Mouse (Mus musculus): Measurements from ENCODE around the gene 1700016D06Rik. TPM values are rescaled to one million over a fixed set of nuclear protein-coding genes. Genes with fewer than 3 reads are reported as not detected.
A peak's percentile ranks its signal among the peaks of the same experiment; 100 is the strongest.

The 1700016D06Rik gene
- polyA plus RNA-seq, 1 experiment from 2014 or later, result not detected

DNA sequence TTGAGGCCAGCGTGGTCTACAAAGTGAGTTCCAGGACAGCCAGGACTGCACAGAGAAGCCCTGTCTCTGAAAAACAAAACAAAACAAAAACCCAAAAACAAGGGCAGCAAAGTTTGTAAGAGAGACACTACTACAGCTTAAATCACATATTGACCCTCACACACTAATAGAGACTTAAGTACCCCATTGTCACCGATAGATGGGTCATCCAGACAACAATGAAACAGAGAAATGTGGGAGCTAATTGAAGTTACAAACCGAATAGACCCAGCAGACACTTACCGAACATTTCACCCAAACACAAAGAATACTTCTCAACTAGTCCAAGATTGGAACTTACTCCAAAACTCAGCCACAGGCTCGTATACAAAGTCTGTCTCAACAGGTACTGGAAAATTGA lies 50.8 kb downstream of the 1700016D06Rik start:
- H3K4me1 ChIP-seq, result no peaks in the 10 kb centered on the region
- H3K9me3 ChIP-seq (replicated peaks), result no peaks in the 10 kb centered on the region
- H3K4me2 ChIP-seq, result no peak overlapping the region
- H3K27me3 ChIP-seq, result no peaks in the 10 kb centered on the region
- no peak for ATAC-seq
- WGBS, result 86% methylated on average over 5 of the region's 5 CpGs
- no peak overlapping the region for H3K4me3 ChIP-seq
- no peak overlapping the region for H3K27ac ChIP-seq
- no peaks in the 10 kb centered on the region for H3K36me3 ChIP-seq (ENCODE audit: poor library complexity, severe bottlenecking)
- no peak overlapping the region for H3K9ac ChIP-seq

DNA sequence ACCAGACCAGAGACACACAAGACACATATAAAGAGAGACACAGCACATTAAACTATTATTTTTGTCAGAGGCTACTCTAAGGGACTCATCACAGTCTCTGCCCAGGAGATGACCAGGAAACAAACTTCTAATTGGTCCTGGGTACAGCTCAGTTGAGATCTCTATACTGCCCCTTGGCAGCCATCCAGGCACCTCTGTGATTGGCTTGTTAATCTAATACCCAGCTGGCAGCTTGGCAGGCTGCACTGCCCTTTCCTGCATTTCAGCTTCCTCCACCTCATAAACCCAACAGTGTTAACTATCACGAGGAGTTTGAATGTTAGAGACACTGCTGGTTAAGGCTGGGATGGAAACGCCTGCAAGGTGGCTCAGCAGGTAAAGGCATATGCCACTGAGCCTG lies 57.7 kb downstream of the 1700016D06Rik start:
- 68% methylated on average over 2 of the region's 2 CpGs for WGBS

DNA sequence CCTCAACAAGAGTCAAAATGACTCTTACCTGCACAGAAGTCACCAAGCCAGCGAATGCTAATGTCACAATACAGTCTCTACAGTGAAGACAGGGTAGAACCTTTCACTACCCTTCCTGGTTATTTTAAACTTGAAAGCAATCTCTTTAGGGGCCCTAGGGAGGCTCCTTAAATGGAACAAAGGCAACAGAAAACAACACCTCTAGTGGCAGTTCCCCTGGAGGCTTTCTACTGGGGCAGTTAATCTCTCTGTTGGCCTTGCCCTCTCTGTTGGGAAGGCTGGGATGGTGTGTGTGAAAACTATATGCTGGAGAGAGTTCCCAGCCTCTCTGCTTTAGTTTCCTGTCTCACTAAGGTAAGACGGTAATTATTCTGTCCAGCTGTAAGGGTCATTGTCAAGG lies 60.3 kb downstream of the 1700016D06Rik start:
- no peak for ATAC-seq
- WGBS, result 64% methylated on average over 2 of the region's 2 CpGs
- Histone ChIP-seq H3K4me1 (peaks cover 21% of the 10 kb centered on the region), H3K9ac (no peak overlapping the region), H3K27me3 (no peaks in the 10 kb centered on the region), H3K4me2 (no peak overlapping the region), H3K9me3 (replicated peaks) (no peaks in the 10 kb centered on the region), H3K4me3 (no peak overlapping the region), H3K27ac (no peak overlapping the region), H3K36me3 (ENCODE audit: poor library complexity, severe bottlenecking) (peaks cover 12% of the 10 kb centered on the region)

More for the DNA sequence above, 57.7 kb downstream of the 1700016D06Rik start:
- H3K9me3 ChIP-seq (replicated peaks), result no peaks in the 10 kb centered on the region
- peaks cover 7% of the 10 kb centered on the region; the same call in 1 of the 2 replicates for H3K4me1 ChIP-seq
- no peak overlapping the region for H3K4me2 ChIP-seq
- ATAC-seq, result no peak
- no peak overlapping the region for H3K9ac ChIP-seq
- H3K27me3 ChIP-seq, result no peaks in the 10 kb centered on the region
- H3K4me3 ChIP-seq, result no peak overlapping the region
- H3K36me3 ChIP-seq (ENCODE audit: poor library complexity, severe bottlenecking), result peaks cover 12% of the 10 kb centered on the region
- H3K27ac ChIP-seq, result no peak overlapping the region

DNA sequence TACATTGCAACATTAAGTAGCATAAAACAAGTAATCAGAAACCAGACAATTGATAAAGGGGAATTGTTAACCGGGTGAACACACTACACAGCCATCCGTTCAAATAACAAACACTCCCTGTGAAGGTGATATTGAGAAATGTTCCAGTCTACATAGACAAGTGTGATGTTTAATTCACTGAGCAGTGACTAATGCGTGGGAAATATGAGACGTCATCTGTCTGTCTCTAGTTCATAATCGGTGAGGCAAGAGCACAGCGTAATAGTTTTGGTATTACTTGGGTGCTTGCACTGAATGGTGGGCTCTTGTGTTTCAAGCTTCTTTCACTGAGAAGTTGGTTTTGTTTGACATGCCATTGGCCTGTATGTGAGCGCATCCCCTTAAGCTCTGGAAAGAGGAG lies 63.3 kb downstream of the 1700016D06Rik start:
- Histone ChIP-seq H3K4me1 (peaks cover 32% of the 10 kb centered on the region), H3K9me3 (replicated peaks) (no peaks in the 10 kb centered on the region), H3K36me3 (ENCODE audit: poor library complexity, severe bottlenecking) (peaks cover 13% of the 10 kb centered on the region), H3K4me2 (no peak overlapping the region), H3K9ac (no peak overlapping the region), H3K4me3 (no peak overlapping the region), H3K27me3 (no peaks in the 10 kb centered on the region), H3K27ac (0 out of 2 replicates have a peak overlapping the region, but pooled peaks have one; percentile 99)
- no peak for ATAC-seq
- WGBS, result 92% methylated on average over 7 of the region's 7 CpGs

DNA sequence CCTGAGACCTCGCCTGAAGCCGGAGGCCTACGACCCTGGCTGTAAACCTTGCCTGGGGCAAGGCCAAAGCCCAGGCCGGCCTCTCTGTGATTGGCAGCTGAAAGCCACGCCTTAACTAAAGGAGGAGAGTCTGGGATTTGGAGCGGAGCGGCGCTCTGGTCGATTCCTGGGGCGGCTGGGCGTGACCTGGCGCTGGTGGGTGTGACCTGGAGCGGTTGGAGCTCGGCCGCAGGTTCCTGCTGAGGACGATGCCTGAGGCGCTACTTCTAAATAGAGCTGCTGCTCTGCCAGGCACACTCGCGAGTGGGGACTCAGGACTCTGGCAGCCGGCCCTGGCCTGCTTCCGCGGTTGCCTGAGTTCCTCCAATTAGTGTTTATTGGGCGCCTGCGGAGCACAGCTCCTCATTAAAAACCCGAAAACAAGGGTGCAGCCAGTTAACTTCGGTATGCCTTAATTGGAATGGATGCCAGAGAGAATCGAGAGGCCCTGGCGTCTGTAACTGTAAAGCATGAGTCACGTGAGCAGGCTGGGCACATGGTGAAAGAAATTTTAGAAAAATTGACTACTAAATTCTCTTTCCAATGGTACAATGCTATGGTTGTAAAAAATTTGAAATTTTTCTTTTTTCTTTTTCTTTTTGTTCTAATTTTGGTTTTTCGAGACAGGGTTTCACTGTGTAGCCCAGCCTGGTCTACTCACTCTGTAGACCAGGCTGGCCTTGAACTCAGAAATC lies 64.4 kb downstream of the 1700016D06Rik start:
- Histone ChIP-seq H3K9ac (peak overlapping the region; percentile 96), H3K4me3 (peak overlapping the region; percentile 92), H3K4me2 (peak overlapping the region; percentile 93), H3K27me3 (no peaks in the 10 kb centered on the region), H3K27ac (peak overlapping the region; percentile 99), H3K9me3 (replicated peaks) (no peaks in the 10 kb centered on the region), H3K36me3 (ENCODE audit: poor library complexity, severe bottlenecking) (peaks cover 21% of the 10 kb centered on the region), H3K4me1 (peaks cover 38% of the 10 kb centered on the region)
- peak; percentile 45 for ATAC-seq
- 3% methylated on average over 30 of the region's 30 CpGs for WGBS

DNA sequence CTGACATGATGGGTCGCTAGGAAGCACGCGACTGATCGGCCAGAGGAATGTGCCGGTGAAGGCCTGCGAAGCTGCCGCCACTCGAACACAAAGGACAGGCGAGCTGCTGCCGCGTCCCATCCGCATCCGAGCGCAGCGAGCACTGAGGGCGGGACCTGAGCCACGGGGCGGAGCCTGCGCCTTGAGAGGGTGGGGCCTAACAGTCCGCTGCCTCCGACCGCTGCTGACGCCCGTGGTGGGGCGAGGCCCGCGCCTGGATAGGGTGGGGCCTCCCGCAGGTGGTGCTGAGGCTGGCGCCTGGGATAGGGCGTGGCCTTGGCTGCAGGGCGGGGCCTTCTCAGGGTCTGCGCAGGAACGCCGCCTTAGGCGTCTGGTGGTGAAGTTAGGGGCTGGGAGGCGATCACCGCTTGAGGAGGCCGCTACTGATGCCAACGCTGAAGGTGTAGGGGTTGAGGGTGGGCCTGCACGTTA lies 65.2 kb downstream of the 1700016D06Rik start, which contains the start of gene Ankrd10:
Ankrd10 (minus strand) TSS at position 147 of the 471 bp plus-strand sequence.
- peak within 1 kb of the TSS; percentile 92 for H3K4me3 ChIP-seq
- peak within 1 kb of the TSS; percentile 99 for H3K27ac ChIP-seq
- peaks cover 38% of the 10 kb centered on the region for H3K4me1 ChIP-seq
- H3K27me3 ChIP-seq, result no peaks in the 10 kb centered on the region
- peak within 1 kb of the TSS; percentile 96 for H3K9ac ChIP-seq
- peak within 1 kb of the TSS; percentile 93 for H3K4me2 ChIP-seq
- peaks cover 23% of the 10 kb centered on the region for H3K36me3 ChIP-seq (ENCODE audit: poor library complexity, severe bottlenecking)
- no peaks in the 10 kb centered on the region for H3K9me3 ChIP-seq (replicated peaks)
- peak; percentile 94 for ATAC-seq
- under 1% methylated on average over 40 of the region's 40 CpGs for WGBS

DNA sequence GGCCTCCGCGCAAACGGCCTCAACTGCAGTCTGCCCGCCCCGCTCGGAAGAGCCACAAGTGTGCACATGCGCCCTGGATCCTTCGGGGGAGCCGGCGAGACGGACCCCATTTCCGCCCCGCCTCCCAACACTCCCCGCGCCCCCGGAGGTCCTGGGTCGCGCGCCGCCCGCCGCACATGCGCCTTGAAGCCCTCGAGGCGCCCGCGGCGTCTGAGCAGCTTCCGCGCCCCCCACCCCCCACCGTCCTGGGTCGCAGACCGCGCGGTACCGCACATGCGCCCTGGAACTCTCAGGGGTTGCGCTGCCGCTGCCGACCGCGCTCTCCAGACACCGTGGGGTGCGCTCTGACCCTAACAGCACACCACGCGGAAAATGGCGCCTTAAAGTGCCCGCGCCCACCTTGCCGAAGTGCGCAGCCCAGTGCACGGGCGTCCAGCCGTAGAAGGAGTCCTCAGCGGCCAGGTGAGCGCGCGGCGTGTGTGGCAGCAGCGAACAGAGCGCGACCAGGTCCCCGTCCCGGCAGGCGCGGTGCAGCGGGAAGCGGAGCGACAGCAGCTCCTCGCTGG lies 65.8 kb downstream of the 1700016D06Rik start:
- peak overlapping the region; percentile 96 for H3K9ac ChIP-seq
- H3K4me2 ChIP-seq, result peak overlapping the region; percentile 93
- H3K27ac ChIP-seq, result peak overlapping the region; percentile 99
- no peaks in the 10 kb centered on the region for H3K9me3 ChIP-seq (replicated peaks)
- peaks cover 26% of the 10 kb centered on the region for H3K36me3 ChIP-seq (ENCODE audit: poor library complexity, severe bottlenecking)
- peak overlapping the region; percentile 92 for H3K4me3 ChIP-seq
- H3K4me1 ChIP-seq, result peaks cover 38% of the 10 kb centered on the region
- no peaks in the 10 kb centered on the region for H3K27me3 ChIP-seq
- peak; percentile 85 for ATAC-seq
- WGBS, result under 1% methylated on average over 70 of the region's 70 CpGs

DNA sequence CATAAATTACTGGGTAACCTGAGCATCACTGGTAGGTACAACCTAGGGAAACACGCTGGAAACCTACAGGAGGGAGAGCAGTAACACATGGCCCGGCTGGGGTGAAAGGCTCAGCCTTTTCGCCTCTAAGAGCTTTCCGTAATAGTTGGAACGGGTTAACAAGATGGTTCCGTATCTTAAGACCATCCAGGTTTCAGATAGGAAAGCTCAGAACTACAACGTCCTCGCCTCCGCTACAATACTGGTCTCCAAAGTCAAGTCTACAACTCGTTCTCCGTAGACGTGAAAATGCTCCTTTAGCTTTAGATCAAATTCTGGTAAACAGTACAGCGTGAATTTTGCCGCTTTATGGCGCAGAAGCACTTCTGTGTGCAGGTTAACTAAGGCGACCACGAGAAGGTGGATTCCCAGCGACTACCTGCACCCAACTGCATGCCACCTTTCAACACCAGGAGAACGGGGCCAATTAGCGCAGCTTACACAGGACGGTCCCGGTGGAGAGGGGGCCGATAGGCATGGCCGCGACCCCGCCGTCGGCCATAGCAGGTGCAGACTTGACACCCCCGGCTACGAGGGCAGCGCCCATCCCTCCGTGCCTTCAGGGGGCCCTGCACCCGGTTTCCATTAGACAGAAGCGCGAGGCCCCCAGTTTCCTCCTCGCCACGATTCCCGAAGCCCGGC lies 66.4 kb downstream of the 1700016D06Rik start:
- Histone ChIP-seq H3K36me3 (ENCODE audit: poor library complexity, severe bottlenecking) (peaks cover 32% of the 10 kb centered on the region), H3K4me1 (peaks cover 38% of the 10 kb centered on the region), H3K9me3 (replicated peaks) (no peaks in the 10 kb centered on the region), H3K27ac (peak overlapping the region; percentile 99), H3K4me2 (peak overlapping the region; percentile 93), H3K4me3 (peak overlapping the region; percentile 92), H3K27me3 (no peaks in the 10 kb centered on the region), H3K9ac (peak overlapping the region; percentile 96)
- under 1% methylated on average over 39 of the region's 39 CpGs for WGBS
- peak; percentile 19 for ATAC-seq

DNA sequence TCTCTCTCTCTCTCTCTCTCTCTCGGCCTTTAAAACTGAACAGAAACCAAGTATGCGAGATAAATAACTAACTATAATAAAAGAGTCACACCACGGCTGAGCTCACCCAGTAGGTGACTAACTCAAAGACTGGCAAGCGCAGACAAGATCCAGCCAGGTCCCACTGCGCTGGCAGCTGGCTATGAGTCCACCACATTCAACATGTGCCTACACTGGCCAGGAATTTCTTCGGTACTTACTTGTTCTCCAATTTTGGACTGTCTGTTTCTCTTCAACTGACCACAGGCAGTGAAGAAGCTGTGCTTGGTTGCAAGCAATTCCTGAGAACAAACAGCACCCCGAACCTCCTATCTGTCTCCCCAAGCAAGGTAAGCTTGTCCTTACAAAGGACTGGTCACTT lies 67.4 kb downstream of the 1700016D06Rik start:
- WGBS, result 56% methylated on average over 7 of the region's 7 CpGs
- peak overlapping the region; percentile 96 for H3K9ac ChIP-seq
- no peaks in the 10 kb centered on the region for H3K27me3 ChIP-seq
- H3K4me3 ChIP-seq, result peak overlapping the region; percentile 92
- no peak for ATAC-seq
- H3K4me2 ChIP-seq, result peak overlapping the region; percentile 93
- H3K27ac ChIP-seq, result no peak overlapping the region
- no peaks in the 10 kb centered on the region for H3K9me3 ChIP-seq (replicated peaks)
- H3K36me3 ChIP-seq (ENCODE audit: poor library complexity, severe bottlenecking), result peaks cover 38% of the 10 kb centered on the region
- peaks cover 42% of the 10 kb centered on the region for H3K4me1 ChIP-seq

DNA sequence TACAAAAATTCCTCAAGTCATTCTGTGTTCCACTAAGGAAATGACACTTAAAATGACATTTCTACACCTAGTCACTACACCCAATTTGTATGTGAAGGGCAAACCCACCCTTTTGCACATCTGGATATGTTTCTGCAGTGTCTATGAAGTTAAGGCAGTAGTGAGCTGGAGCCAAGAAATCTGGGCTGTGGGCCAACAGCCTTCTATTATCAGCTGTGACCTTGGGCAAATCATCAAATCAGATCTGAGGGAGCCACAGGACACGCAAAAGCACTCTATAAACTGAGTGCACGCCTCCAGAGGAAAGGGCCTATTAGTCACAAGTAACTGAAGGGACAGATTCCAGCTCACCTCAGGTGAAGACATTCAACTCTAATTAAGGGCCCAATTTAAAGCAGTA lies 68.5 kb downstream of the 1700016D06Rik start:
- Histone ChIP-seq H3K4me2 (peak overlapping the region; percentile 93), H3K9ac (no peak overlapping the region), H3K9me3 (replicated peaks) (no peaks in the 10 kb centered on the region), H3K4me1 (peaks cover 38% of the 10 kb centered on the region), H3K27me3 (no peaks in the 10 kb centered on the region), H3K27ac (no peak overlapping the region; the same call in 1 of the 2 replicates), H3K36me3 (ENCODE audit: poor library complexity, severe bottlenecking) (peaks cover 47% of the 10 kb centered on the region), H3K4me3 (peak overlapping the region; percentile 92; the same call in 1 of the 2 replicates)
- 15% methylated on average over 2 of the region's 2 CpGs for WGBS
- no peak for ATAC-seq

DNA sequence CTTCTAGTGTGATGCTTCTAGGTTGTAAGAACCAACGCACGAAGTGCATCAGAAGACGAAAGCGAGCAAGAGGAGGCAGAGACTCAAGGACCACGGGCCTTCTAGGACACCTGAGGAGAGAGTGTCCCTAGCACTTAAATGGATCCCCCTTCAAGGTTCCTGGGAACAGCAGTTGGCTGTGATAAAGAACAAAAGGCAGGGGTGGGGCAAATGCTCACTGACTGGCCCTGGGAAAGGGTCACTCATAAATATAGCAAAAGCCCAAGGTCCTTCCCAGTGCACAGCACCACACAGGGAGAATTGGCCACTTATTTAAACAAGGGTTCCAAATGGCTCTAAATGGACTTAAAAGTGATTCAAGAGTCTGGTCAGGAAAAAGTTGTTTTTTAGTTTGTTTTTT lies 71.7 kb downstream of the 1700016D06Rik start:
- H3K36me3 ChIP-seq (ENCODE audit: poor library complexity, severe bottlenecking), result peaks cover 71% of the 10 kb centered on the region
- H3K27ac ChIP-seq, result no peak overlapping the region
- H3K9ac ChIP-seq, result no peak overlapping the region
- no peak for ATAC-seq
- WGBS, result 87% methylated on average over 5 of the region's 5 CpGs
- H3K4me2 ChIP-seq, result no peak overlapping the region
- no peaks in the 10 kb centered on the region for H3K27me3 ChIP-seq
- peaks cover 26% of the 10 kb centered on the region for H3K4me1 ChIP-seq
- no peaks in the 10 kb centered on the region for H3K9me3 ChIP-seq (replicated peaks)
- no peak overlapping the region for H3K4me3 ChIP-seq
